Mouse (Mus musculus): ENCODE results near the gene Nxph1. TPM values are rescaled to one million over a fixed set of nuclear protein-coding genes. Genes with fewer than 3 reads are reported as not detected.
A peak's percentile ranks its signal among the peaks of the same experiment; 100 is the strongest.

The Nxph1 gene
- total RNA-seq, 2 experiments from 2014 or later = not detected

GRCm38 (mm10) chr6:8970576-8970975 lies 22.3 kb downstream of the Nxph1 start:
- DNase-seq = no peak

GRCm38 (mm10) chr6:8979237-8979871 lies 31.1 kb downstream of the Nxph1 start:
- no peak for DNase-seq

- DNase-seq = peak; percentile 63
Observed at GRCm38 (mm10) chr6:8996301-8996943, 48.2 kb downstream of the Nxph1 start.

DNA sequence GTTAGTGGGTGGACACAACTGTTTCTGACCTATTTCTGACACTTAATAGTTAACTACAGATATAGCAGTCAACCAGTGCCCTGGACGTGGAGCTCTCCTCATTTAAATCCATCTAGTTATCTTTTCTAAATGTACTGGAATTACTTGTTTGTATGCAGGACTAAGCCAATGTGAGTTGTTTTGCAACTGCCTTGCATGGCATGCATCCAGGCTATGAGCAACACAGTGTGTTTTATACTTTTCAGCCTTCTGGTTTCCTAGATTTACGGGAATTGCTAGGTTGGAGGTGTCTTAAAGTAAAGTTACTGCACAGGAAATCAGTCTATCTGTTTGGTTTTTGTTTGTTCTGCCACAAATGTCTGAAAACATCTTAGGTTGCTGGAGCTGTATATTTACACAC lies 49.1 kb downstream of the Nxph1 start:
- peak; percentile 6 for DNase-seq

GRCm38 (mm10) chr6:9002686-9003085 lies 54.5 kb downstream of the Nxph1 start:
- no peak for DNase-seq

- no peak for DNase-seq
Observed at GRCm38 (mm10) chr6:9026631-9027030, 78.4 kb downstream of the Nxph1 start.

DNA sequence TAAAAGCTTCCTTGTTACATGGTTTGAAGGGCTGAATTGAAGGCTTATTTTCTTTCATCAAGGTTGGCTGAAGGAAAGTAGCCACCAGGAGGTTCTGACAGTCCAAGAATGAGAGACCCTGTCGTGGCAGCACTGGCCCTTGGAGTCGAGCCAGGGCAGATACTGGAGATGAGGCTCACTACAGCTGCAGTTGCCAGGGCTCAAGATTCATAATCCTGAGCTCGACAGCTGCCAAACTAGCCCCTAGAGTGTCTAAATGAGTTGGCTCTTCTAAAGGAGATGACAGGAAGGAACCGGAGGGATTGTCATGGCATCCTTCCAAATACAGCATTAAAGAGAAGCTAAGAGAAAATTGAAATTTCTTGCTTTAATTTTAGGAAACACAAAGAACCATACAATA lies 78.9 kb downstream of the Nxph1 start:
- DNase-seq = peak; percentile 5

GRCm38 (mm10) chr6:9028501-9028900 lies 80.3 kb downstream of the Nxph1 start:
- no peak for DNase-seq

- no peak for DNase-seq
Observed at GRCm38 (mm10) chr6:9039286-9039685, 91.1 kb downstream of the Nxph1 start.

DNA sequence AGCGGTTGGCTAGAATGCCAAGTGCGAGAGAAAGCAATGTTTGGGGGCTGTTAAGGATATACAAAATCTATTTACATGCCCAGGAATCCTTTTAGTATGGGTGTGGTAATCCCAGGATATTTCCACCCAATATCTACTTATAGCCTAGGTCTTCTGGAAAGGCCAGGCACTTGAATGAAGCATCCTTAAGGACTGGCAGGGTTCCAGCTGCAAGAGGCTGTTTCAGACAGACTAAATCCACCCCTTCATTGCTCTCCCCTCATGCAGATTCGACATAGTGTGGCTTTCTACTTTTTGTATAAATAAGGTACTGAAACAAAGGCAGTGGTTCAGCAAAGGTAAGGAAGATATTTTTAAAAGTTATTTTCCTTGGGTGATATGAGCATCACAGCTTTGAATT lies 92.8 kb downstream of the Nxph1 start:
- DNase-seq = no peak

GRCm38 (mm10) chr6:9042391-9042790 lies 94.2 kb downstream of the Nxph1 start:
- DNase-seq = no peak

DNA sequence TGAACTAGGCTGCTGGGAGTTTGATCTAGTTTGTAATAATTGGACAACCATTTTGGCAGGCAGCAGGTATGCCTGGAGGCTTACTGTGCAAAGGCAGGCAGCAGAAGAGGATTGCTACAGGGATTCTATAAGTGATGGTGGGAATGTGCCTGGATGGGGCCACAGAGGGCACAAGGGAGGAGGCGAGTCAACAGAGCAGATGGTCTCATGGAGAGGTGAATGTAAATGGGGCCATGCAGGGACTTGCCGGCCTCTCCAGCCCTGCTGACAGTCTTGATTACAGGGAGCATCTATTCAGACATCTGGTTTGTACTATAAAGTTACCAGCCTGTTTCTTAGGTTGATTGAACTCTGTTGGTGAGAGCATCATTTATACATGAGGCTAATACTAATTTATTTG lies 98.6 kb downstream of the Nxph1 start:
- no peak for DNase-seq

DNA sequence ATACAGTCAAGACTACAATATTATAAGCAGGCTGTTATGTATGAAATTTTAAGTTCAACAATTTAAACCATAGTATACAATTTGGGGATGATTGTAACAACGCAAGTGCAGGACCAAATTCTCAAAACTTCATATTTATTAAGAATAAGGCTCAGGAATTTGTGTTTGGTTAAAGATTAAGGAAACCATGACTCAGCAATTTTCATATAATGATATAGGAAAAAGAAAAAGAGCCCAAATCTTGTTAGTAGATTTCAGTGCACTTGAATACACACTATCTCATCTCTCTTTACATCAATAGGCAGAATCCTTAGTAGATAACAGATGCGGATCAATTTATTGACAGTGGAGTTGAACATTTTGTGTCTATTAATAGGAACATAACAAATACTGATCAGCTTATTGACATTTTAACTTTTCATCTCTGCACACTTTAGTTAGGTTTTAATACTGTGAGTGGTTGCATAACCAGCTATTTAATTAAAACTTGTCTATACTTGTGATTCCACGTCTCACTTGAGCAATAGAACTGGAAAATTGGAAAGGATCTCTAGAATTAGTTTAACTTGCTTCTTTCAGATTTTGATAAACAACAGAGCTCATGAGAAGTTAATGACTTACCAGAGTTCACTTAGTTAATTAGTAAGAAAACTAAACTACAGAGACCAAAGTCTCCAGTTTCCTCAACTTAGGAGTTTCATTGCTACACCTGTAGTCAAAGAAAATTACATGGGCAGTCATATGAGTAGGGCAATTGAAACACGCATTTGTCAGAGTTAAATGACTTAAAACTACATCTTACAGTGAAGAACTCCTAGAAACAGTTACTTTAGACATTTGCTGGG lies 113.3 kb downstream of the Nxph1 start:
- no peak for DNase-seq

DNA sequence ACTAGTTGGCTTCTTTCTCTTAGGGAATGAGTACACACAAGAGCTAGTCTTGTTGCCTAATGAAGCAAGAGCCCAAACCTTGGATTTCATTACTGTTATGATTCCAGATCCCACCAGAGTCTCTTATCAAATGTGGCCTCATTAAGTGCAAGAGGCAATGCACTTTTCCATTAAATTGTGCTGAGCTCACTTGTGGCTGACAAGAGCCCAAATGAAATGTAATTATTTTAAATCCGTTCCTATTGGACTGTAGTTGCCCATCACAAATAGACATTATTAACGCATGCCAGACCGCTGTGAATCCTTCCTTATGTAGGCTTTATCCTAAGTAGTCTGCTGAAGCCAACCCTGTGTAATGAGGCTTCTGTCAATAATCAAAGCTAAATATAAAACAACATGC lies 118.2 kb downstream of the Nxph1 start:
- no peak for DNase-seq

DNA sequence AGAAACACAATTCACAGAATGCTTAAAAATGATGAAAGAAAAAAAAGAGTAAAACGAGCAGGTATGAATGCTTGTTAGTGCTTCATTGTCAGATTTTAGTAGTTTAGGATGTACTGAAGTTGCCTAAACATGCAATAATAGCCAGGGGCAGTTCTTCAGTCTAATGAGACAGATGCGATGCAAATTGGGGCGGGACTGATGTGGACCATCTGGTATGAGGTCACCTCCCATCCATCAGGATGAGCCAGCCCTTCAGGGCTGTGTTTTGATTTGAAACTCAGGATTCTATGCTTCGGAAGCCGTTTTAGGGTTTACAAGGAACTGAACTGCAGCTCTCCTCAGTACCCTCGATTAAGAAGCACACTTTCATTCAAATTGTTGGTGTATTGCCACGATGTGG lies 121.7 kb downstream of the Nxph1 start:
- DNase-seq = no peak

DNA sequence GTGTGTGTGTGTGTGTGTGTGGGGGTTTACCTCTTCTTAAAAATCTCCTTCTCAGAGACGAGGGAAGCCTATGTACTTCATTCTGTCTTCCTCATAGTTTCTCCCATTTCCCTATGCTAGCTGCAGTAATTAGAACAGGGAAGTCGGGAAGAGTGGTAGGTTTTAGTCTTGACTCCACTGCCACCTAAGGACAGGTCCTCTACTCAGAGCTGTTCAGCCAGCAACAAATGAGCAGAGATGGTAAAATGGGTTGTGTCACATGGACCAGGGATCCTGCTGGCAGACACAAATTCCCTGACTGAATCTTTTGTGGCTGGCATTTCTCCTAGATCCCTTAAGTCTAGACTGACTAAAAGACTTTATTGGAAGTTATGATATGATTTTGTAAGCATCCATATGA lies 128.2 kb downstream of the Nxph1 start:
- no peak for DNase-seq

GRCm38 (mm10) chr6:9077793-9078689 lies 129.8 kb downstream of the Nxph1 start:
- no peak for DNase-seq

- DNase-seq = no peak
Observed at GRCm38 (mm10) chr6:9083851-9084250, 135.6 kb downstream of the Nxph1 start.

DNA sequence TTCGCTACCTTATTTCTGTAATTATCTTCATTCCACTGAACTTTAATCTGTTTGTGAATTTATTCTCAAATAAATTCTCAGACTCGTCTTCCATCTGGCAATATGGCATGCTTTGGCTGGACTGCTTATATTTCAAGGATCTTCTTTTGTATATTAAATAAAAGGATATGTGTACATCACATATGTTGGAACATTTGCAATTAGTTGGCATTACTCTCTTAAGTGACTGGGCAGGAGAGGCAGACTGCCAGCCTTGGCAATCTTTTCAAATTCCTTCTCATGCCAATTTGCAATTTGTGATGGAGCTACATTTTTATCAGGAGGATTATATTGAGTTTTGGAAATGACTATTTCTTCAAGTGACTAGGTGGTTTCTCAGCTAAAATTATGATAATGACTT lies 149.1 kb downstream of the Nxph1 start:
- no peak for DNase-seq

GRCm38 (mm10) chr6:9107366-9107765 lies 159.1 kb downstream of the Nxph1 start:
- DNase-seq = no peak

GRCm38 (mm10) chr6:9119136-9119535 lies 170.9 kb downstream of the Nxph1 start:
- no peak for DNase-seq

GRCm38 (mm10) chr6:9124321-9124914 lies 176.2 kb downstream of the Nxph1 start:
- no peak for DNase-seq

Measured in gastrocnemius, postnatal 25 days (tissue).